Mouse (Mus musculus) intestine, postnatal 0 days (tissue): ENCODE data around the gene Gm12166. TPM values are rescaled to one million over a fixed set of nuclear protein-coding genes. Genes with fewer than 3 reads are reported as not detected.

Experiments used
- ATAC-seq: fragments of 200-750 bp; cut with Nextera tagmentation; 2 replicates; pipeline ENCODE4 v1.8.0; 2017; ENCODE audit warnings: mild to moderate bottlenecking, moderate TSS enrichment, moderate library complexity
- H3K27ac ChIP-seq: fragments of 300-500 bp; sonication (generic); 2 replicates; pipeline ENCODE4 v1.5.1; 2014; ENCODE audit warnings: mild to moderate bottlenecking, low read depth, low read length, moderate library complexity
- H3K27me3 ChIP-seq: fragments of 300-500 bp; sonication (generic); replicated peaks from 2 replicates; pipeline ENCODE4 v1.6.1; 2014; ENCODE audit warnings: low read length, mixed read lengths; ENCODE audit not compliant: control insufficient read depth, insufficient read depth
- H3K36me3 ChIP-seq: fragments of 300-500 bp; sonication (generic); 2 replicates; pipeline ENCODE4 v1.6.1; 2014; ENCODE audit warnings: mild to moderate bottlenecking, moderate library complexity; ENCODE audit not compliant: control insufficient read depth, insufficient read depth
- H3K4me1 ChIP-seq: fragments of 300-500 bp; sonication (generic); replicated peaks from 2 replicates; pipeline ENCODE4 v1.6.1; 2014; ENCODE audit warnings: antibody characterized with exemption, low read length, mixed read lengths; ENCODE audit not compliant: control insufficient read depth, insufficient read depth
- H3K4me2 ChIP-seq: fragments of 300-500 bp; sonication (generic); replicated peaks from 2 replicates; pipeline ENCODE4 v1.6.1; 2014; ENCODE audit warnings: low read depth, mild to moderate bottlenecking, moderate library complexity
- H3K4me3 ChIP-seq: fragments of 300-500 bp; sonication (generic); 2 replicates; pipeline ENCODE4 v1.5.1; 2014; ENCODE audit warnings: low read depth, low read length
- H3K9ac ChIP-seq: fragments of 300-500 bp; sonication (generic); 2 replicates; pipeline ENCODE4 v1.6.1; 2014; ENCODE audit warnings: mild to moderate bottlenecking, low read depth, low read length
- H3K9me3 ChIP-seq: fragments of 300-500 bp; sonication (generic); 2 replicates; pipeline ENCODE4 v1.6.1; 2016; ENCODE audit warnings: mixed run types; ENCODE audit not compliant: control insufficient read depth
- CTCF ChIP-seq: sonication (generic); IDR thresholded peaks from 2 replicates; pipeline ENCODE4 v1.5.1; 2016; ENCODE audit warnings: low read depth, mild to moderate bottlenecking, control low read depth, antibody characterized with exemption, moderate library complexity
- WGBS: fragments of 180-500 bp; shearing (Covaris S2); extraction: QIAGEN DNeasy Blood & Tissue Kit; methylation state at CpG from one replicate; pipeline ENCODE4 v1.1.7; 2014; 5-methylcytosine and 5-hydroxymethylcytosine counted together
- polyA plus RNA-seq: library from polyadenylated mRNA; unstranded; fragments of >200 nt; fragmentation: Nextera tagmentation; extraction: Ambion mirVana; gene quantifications from 2 replicates; pipeline ENCODE4 v1.2.1, GENCODE M21; 2015

The Gm12166 gene
- polyA plus RNA-seq, 1 experiment from 2014 or later: 9.5 TPM

DNA sequence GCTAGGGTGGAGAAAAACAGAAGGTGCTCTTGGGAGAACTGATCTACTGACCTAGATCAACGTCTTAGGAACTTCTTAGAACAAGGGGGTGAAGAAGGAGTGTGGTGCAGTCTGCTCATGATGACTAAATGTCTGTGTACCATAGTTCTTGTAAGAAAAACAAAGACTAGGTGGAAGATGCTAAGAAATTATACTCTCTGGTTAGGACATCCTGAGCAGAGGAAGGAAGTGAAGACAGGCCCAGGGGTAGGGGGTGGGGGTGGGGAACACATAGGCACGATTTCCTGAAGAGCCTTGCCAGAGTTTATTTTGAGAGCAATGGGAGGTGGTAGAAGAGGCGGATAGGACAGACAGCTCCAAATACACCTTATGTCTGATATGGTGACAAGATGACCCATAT is 31.3 kb upstream of the Gm12166 start:
- Histone ChIP-seq H3K4me3 (no peak overlapping the region), H3K9me3 (no peaks in the 10 kb centered on the region), H3K27me3 (no peaks in the 10 kb centered on the region), H3K27ac (no peak overlapping the region), H3K36me3 (no peaks in the 10 kb centered on the region), H3K4me1 (no peaks in the 10 kb centered on the region; the same call in 1 of the 2 replicates), H3K9ac (no peak overlapping the region), H3K4me2 (no peak overlapping the region)
- no peak for ATAC-seq
- TF ChIP-seq CTCF: no peak
- WGBS: 53% methylated on average over 3 of the region's 3 CpGs

DNA sequence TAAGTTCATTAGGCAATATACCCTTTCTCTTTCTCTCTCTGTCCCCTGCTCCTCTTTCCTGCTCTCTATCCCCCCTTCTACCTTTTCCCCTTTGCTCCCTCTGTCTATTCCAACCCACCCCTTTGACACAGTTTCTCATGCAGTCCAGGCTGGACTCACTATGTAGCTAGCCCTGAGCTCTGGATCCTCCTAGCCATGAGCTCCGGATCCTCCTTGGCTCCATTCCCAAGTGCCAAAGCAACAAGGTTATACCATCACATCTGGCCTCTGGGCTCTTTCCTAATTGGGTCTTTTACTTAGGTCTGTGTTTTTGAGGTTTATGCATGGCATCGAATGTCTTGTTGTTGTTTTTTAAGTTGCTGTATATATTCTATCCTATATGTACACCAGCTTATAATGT is 29.0 kb upstream of the Gm12166 start:
- Histone ChIP-seq H3K9me3 (no peaks in the 10 kb centered on the region), H3K4me2 (no peak overlapping the region), H3K27me3 (no peaks in the 10 kb centered on the region), H3K9ac (no peak overlapping the region), H3K36me3 (0 out of 2 replicates have a peak, but pooled peaks cover 4% of the 10 kb centered on the region), H3K27ac (no peak overlapping the region), H3K4me1 (no peaks in the 10 kb centered on the region), H3K4me3 (no peak overlapping the region)
- 82% methylated on average over 2 of the region's 2 CpGs for WGBS
- no peak for TF ChIP-seq CTCF
- no peak for ATAC-seq

DNA sequence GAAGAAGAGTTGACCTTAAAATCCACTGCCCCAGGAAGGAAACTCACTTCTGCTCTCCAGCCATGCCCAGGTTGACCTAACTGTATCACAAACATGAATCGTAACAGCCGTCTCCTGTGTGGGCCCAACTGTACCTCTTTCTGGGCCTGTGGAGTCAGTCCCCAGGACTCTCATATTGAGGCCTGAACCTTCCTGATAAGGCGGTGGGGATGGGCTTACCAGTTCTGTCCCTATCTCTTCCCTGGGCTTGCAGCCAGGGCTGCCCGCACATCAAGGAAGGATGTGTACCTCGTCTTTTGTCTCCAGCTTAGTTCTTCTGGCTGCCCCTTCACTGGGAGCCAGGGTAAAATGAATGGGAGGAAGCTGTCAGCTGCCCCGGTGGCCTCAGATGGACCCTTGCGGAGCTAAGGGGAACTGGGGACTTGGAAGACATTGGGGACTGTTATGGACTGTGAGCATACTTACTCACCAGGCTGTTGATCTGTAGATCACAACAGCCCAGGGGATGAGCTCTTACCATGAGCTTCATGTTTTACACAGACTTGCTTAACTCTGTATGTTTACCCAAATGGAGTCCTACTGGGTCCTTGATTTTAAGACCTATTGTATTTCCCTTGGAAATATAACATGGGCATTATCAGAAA is 25.7 kb upstream of the Gm12166 start:
- Histone ChIP-seq H3K27ac (no peak overlapping the region), H3K27me3 (no peaks in the 10 kb centered on the region), H3K4me1 (0 out of 2 replicates have a peak, but pooled peaks cover 5% of the 10 kb centered on the region), H3K4me2 (no peak overlapping the region), H3K9ac (no peak overlapping the region), H3K36me3 (0 out of 2 replicates have a peak, but pooled peaks cover 8% of the 10 kb centered on the region), H3K9me3 (no peaks in the 10 kb centered on the region), H3K4me3 (no peak overlapping the region)
- TF ChIP-seq CTCF: no peak
- WGBS: 84% methylated on average over 7 of the region's 7 CpGs
- no peak for ATAC-seq

DNA sequence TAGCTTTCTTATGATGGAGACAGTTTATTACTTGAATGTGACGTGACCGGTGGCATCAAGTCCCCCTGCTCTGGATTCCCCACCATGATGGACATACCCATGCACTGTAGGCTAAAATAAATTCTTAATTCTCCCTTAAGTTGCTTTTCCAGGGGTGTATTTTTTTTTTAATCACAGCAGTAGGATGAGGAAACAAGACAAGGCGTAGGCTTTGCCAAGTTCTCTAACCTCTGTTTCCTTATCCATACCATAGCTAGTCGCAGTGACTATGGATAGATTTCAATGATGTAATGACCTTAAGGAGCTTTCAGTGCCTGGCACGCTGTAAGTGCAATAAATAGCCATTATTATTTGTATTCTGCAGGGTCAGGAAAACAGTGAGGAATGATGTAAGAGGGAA is 25.2 kb upstream of the Gm12166 start:
- 0 out of 2 replicates have a peak, but pooled peaks cover 5% of the 10 kb centered on the region for H3K4me1 ChIP-seq
- no peak overlapping the region for H3K4me3 ChIP-seq
- TF ChIP-seq CTCF: no peak
- H3K27me3 ChIP-seq: no peaks in the 10 kb centered on the region
- no peak overlapping the region for H3K27ac ChIP-seq
- WGBS: 85% methylated on average over 5 of the region's 5 CpGs
- no peak for ATAC-seq
- 0 out of 2 replicates have a peak, but pooled peaks cover 8% of the 10 kb centered on the region for H3K36me3 ChIP-seq
- H3K4me2 ChIP-seq: no peak overlapping the region
- no peak overlapping the region for H3K9ac ChIP-seq
- no peaks in the 10 kb centered on the region for H3K9me3 ChIP-seq

DNA sequence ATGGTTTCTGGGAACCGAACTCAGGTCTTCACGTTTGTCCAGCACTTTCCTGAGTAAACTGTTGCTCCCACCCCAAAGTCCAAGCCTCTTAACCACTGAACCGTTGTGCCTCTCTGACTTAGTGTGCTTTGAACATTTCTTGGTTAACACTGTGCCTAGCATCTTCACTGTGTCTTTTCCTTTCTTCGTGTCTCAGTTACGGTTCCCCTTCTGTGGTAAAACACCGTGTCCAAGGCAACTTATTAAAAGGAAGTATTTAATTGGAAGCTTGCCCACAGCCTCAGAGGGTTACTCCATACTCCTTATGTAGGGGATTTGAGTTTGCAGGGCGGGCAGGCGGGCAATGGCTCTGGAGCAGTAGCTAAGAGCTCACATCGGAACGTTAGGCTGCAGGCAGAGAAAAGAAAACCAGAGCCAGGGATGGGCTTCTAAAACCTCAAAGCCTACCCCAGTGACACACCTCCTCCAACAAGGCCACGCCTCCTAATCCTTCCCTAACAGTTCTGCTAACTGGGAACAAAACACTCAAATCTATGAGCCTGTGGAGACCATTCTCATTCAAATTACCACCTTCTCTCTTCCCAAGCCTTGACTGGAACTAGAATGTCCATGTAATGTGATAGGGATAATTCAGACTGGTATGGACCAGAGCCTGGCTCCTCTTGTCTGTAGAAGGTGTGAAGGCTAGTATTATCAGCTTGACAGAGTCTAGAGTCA is 24.5 kb upstream of the Gm12166 start:
- 0 out of 2 replicates have a peak, but pooled peaks cover 8% of the 10 kb centered on the region for H3K36me3 ChIP-seq
- no peaks in the 10 kb centered on the region for H3K9me3 ChIP-seq
- H3K4me1 ChIP-seq: 0 out of 2 replicates have a peak, but pooled peaks cover 5% of the 10 kb centered on the region
- H3K4me3 ChIP-seq: no peak overlapping the region
- TF ChIP-seq CTCF: no peak
- H3K27me3 ChIP-seq: no peaks in the 10 kb centered on the region
- H3K4me2 ChIP-seq: no peak overlapping the region
- WGBS: 94% methylated on average over 11 of the region's 11 CpGs
- no peak overlapping the region for H3K9ac ChIP-seq
- no peak overlapping the region for H3K27ac ChIP-seq
- no peak for ATAC-seq

DNA sequence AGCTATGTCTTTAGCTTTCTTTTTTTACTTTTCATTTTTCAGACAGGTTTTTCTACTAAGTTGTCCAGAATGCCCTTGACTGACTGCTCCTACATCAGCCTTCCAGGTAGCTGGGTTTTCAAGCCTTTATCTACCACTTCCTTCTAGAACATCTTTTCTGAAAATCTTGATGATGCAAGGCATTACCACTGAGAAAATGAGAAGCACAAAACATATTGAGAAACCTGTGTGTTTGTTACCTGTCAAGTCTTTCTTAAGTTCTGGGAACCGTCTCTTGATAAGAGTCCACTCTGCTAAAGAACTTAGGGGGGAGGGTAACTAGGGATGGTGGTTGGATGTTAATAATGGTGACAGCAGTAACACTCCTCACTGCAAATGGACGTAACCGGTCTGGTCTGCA is 23.4 kb upstream of the Gm12166 start:
- Histone ChIP-seq H3K27ac (no peak overlapping the region), H3K4me2 (no peak overlapping the region), H3K4me3 (no peak overlapping the region), H3K27me3 (no peaks in the 10 kb centered on the region), H3K36me3 (0 out of 2 replicates have a peak, but pooled peaks cover 8% of the 10 kb centered on the region), H3K9ac (no peak overlapping the region), H3K9me3 (no peaks in the 10 kb centered on the region), H3K4me1 (0 out of 2 replicates have a peak, but pooled peaks cover 5% of the 10 kb centered on the region)
- 52% methylated on average over 3 of the region's 3 CpGs for WGBS
- no peak for TF ChIP-seq CTCF
- no peak for ATAC-seq
